Mouse (Mus musculus) heart, postnatal 0 days (tissue): ENCODE measurements around the gene Pik3c2b.

Experiments
- CTCF ChIP-seq: IDR thresholded peaks from 2 replicates; pipeline ENCODE4 v1.5.1; 2016; ENCODE audit warnings: antibody characterized with exemption, control low read depth, low read depth
- EP300 ChIP-seq: IDR thresholded peaks from 2 replicates; pipeline ENCODE4 v1.6.1; 2016; ENCODE audit warnings: antibody characterized with exemption, low read depth

- no peak for TF ChIP-seq CTCF
- no peak for TF ChIP-seq EP300
These were observed 26.9 kb upstream of the Pik3c2b start for GRCm38 (mm10) chr1:133018580-133018979.
